Mouse (Mus musculus) ES-Bruce4 (cell line): ENCODE measurements around the gene Adar.

Experiments used
- CTCF ChIP-seq: IDR thresholded peaks from one replicate; pipeline ENCODE4 v1.8.1; 2011; ENCODE audit warnings: low read depth, low read length
- POLR2A ChIP-seq: IDR thresholded peaks from one replicate; pipeline ENCODE4 v1.8.1; 2011; ENCODE audit warnings: low read length; ENCODE audit not compliant: insufficient read depth

- no peak for TF ChIP-seq POLR2A
- TF ChIP-seq CTCF, result no peak
Measured at GRCm38 (mm10) chr3:89686031-89686430, 28.8 kb upstream of the Adar start.
